Mouse (Mus musculus) lung, postnatal 0 days (tissue): ENCODE measurements around the gene Zfp46.

Experiments used
- CTCF ChIP-seq: IDR thresholded peaks from 2 replicates; pipeline ENCODE4 v1.5.1; 2016; ENCODE audit warnings: antibody characterized with exemption, mild to moderate bottlenecking
- EP300 ChIP-seq: IDR thresholded peaks from 2 replicates; pipeline ENCODE4 v1.6.1; 2016; ENCODE audit warnings: antibody characterized with exemption, mild to moderate bottlenecking, control low read depth

- TF ChIP-seq CTCF = no peak
- no peak for TF ChIP-seq EP300
These were observed 35.5 kb downstream of the Zfp46 start for GRCm38 (mm10) chr4:136320016-136320415.
